Mouse (Mus musculus): ENCODE measurements around the gene Slco1a5. TPM values are rescaled to one million over a fixed set of nuclear protein-coding genes. Genes with fewer than 3 reads are reported as not detected.
A peak's percentile ranks its signal among the peaks of the same experiment; 100 is the strongest.
"Not testable (repeated sequence)": the region's sequence is repeated elsewhere in the genome, so short reads cannot be mapped to it uniquely, and the experiment has no call there.

Slco1a5 gene
- total RNA-seq (2022): not detected

GRCm38 (mm10) chr6:142322881-142323280 is at the start of gene Slco1a5:
Gene Slco1a5 (minus strand): TSS chr6:142322981.
- DNase-seq (ENCODE audit: low spot score): no peak

- DNase-seq (ENCODE audit: low spot score): no peak
Measured at GRCm38 (mm10) chr6:142369568-142369967, 46.8 kb upstream of the Slco1a5 start.

GRCm38 (mm10) chr6:142367565-142367964 is 44.8 kb upstream of the Slco1a5 start:
- no peak for DNase-seq (ENCODE audit: low spot score)

- DNase-seq (ENCODE audit: low spot score): no peak
Measured at GRCm38 (mm10) chr6:142366473-142367018, 43.8 kb upstream of the Slco1a5 start.

GRCm38 (mm10) chr6:142365742-142366472 is 43.1 kb upstream of the Slco1a5 start:
- DNase-seq (ENCODE audit: low spot score): no peak

- no peak for DNase-seq (ENCODE audit: low spot score)
Measured at GRCm38 (mm10) chr6:142363019-142363576, 40.3 kb upstream of the Slco1a5 start.

GRCm38 (mm10) chr6:142362036-142362435 is 39.3 kb upstream of the Slco1a5 start:
- DNase-seq (ENCODE audit: low spot score): no peak

GRCm38 (mm10) chr6:142357106-142357505 is 34.3 kb upstream of the Slco1a5 start:
- DNase-seq (ENCODE audit: low spot score): no peak

GRCm38 (mm10) chr6:142352099-142352498 is 29.3 kb upstream of the Slco1a5 start:
- not testable (repeated sequence) for DNase-seq (ENCODE audit: low spot score)

GRCm38 (mm10) chr6:142347431-142348385 is 24.9 kb upstream of the Slco1a5 start:
- DNase-seq (ENCODE audit: low spot score): no peak

- DNase-seq (ENCODE audit: low spot score): no peak
Measured at GRCm38 (mm10) chr6:142346181-142347110, 23.7 kb upstream of the Slco1a5 start.

GRCm38 (mm10) chr6:142345440-142346038 is 22.8 kb upstream of the Slco1a5 start, which contains the start of gene Pyroxd1:
Gene Pyroxd1 (plus strand): TSS chr6:142345654.
- DNase-seq (ENCODE audit: low spot score): peak; percentile 84

GRCm38 (mm10) chr6:142343561-142343960 is 20.8 kb upstream of the Slco1a5 start:
- DNase-seq (ENCODE audit: low spot score): peak; percentile 7

GRCm38 (mm10) chr6:142339576-142339975 is 16.8 kb upstream of the Slco1a5 start:
- DNase-seq (ENCODE audit: low spot score): no peak

- DNase-seq (ENCODE audit: low spot score): no peak
Measured at GRCm38 (mm10) chr6:142338961-142339360, 16.2 kb upstream of the Slco1a5 start.

- DNase-seq (ENCODE audit: low spot score): no peak
Measured at GRCm38 (mm10) chr6:142329201-142329600, 6.4 kb upstream of the Slco1a5 start.

GRCm38 (mm10) chr6:142326598-142326997 is 3.8 kb upstream of the Slco1a5 start:
- no peak for DNase-seq (ENCODE audit: low spot score)

GRCm38 (mm10) chr6:142317106-142317505 is 5.7 kb downstream of the Slco1a5 start:
- DNase-seq (ENCODE audit: low spot score): no peak

- DNase-seq (ENCODE audit: low spot score): no peak
Measured at GRCm38 (mm10) chr6:142314285-142314684, 8.5 kb downstream of the Slco1a5 start.

- no peak for DNase-seq (ENCODE audit: low spot score)
Measured at GRCm38 (mm10) chr6:142305076-142305475, 17.7 kb downstream of the Slco1a5 start.
